Mouse (Mus musculus) adrenal gland, postnatal 14 days (tissue): ENCODE results near the gene Zyg11a. TPM values are rescaled to one million over a fixed set of nuclear protein-coding genes. Genes with fewer than 3 reads are reported as not detected.
"Not testable (repeated sequence)": the region's sequence is repeated elsewhere in the genome, so short reads cannot be mapped to it uniquely, and the experiment has no call there.

ENCODE experiments used
- DNase-seq: peaks from one replicate; pipeline ENCODE4 v3.0.0; 2021; ENCODE audit warnings: mixed read lengths
- total RNA-seq: library from RNA; stranded (reverse); gene quantifications from 2 replicates; pipeline ENCODE4 v1.2.3, GENCODE M21; 2021

Zyg11a gene
- total RNA-seq, 1 experiment from 2014 or later, result 1.4 TPM

DNA sequence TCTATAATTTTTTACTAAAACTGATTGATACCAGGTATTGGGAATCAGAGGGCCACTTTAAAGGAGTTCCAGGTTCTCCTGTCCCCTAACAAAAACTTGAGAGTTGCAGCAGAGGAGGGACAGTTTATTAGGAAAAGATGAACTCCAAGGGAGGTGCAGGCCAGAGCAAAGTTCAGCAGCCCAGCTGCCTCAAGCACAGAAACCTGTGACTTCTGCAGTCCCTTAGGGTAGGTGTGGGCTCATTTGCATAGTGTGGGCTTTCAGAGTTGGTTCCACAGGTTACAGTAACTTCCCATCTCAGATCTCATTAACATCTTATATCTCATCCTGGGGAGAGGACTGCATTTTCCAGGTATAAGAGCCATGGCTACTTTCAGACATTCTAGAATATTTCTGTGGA lies 74.1 kb downstream of the Zyg11a start:
- DNase-seq, result no peak

DNA sequence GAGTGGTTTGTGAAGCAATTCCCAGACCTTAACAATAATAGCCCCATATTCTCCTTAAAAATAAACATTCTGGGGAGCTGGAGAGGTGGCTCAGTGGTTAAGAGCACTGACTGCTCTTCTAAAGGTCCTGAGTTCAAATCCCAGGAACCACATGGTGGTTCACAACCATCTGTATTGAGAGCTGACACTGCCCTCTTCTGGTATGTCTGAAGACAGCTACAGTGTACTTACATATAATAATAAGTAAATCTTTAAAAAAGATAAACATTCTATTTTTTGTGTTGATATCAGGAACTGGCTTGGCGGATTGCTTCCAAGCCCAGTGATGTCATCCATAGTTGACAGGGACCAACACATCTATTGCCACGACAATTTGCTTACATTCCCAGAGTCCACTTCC lies 74.7 kb downstream of the Zyg11a start:
- not testable (repeated sequence) for DNase-seq

DNA sequence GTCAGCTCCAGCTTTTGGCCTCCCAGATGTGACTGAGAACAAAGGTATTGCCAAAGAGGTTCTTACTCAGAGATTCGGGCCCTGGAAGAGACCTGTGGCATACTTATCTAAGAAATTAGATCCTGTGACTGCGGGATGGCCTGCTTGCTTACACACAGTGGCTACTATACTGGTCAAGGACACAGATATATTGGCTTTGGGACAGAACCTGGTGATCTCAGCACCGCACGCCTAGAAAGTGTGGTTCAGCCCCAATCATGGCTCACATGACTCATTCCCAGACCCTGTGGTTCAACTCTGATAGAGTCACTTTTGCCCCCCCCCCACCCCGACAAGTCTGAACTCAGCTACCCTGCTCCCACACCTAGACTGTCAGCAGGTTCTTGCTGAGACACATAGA lies 80.9 kb downstream of the Zyg11a start:
- peak; percentile 36 for DNase-seq

Other genes starting within 250 kb of the Zyg11a start
- 0.26 and 0.44 TPM in 2 replicates for gene Slc1a7, start 249.7 kb downstream of the Zyg11a start, total RNA-seq
- 8.1 and 8.2 TPM in 2 replicates for gene Podn, start 121.6 kb downstream of the Zyg11a start, total RNA-seq
- gene Scp2, start 73.0 kb downstream of the Zyg11a start, total RNA-seq, result 339 and 479 TPM in 2 replicates
- gene Echdc2, start 52.6 kb downstream of the Zyg11a start, total RNA-seq, result 19.3 and 32.0 TPM in 2 replicates
- 32.6 and 34.2 TPM in 2 replicates for gene Zyg11b, start 83.0 kb upstream of the Zyg11a start, total RNA-seq
- gene Coa7, start 110.1 kb upstream of the Zyg11a start, total RNA-seq, result 60.8 and 61.3 TPM in 2 replicates
- 4.2 and 5.5 TPM in 2 replicates for gene Shisal2a, start 165.3 kb upstream of the Zyg11a start, total RNA-seq
- 13.6 and 13.9 TPM in 2 replicates for gene Gpx7, start 188.9 kb upstream of the Zyg11a start, total RNA-seq
- 43.4 and 51.2 TPM in 2 replicates for gene Tut4, start 241.4 kb upstream of the Zyg11a start, total RNA-seq